Mouse (Mus musculus) embryonic facial prominence, embryonic 14.5 days (tissue): ENCODE measurements around the gene Abcf3. TPM values are rescaled to one million over a fixed set of nuclear protein-coding genes. Genes with fewer than 3 reads are reported as not detected.

ENCODE experiments used
- ATAC-seq: fragments of 200-750 bp; cut with Nextera tagmentation; 2 replicates; pipeline ENCODE4 v1.8.0; 2017; ENCODE audit warnings: low read depth, moderate number of reproducible peaks, moderate TSS enrichment
- DNase-seq: peaks from one replicate; pipeline ENCODE4 v3.0.0-alpha.2; 2015; ENCODE audit warnings: low spot score
- H3K27ac ChIP-seq: fragments of 300-500 bp; sonication (generic); replicated peaks from 2 replicates; pipeline ENCODE4 v1.5.1; 2014; ENCODE audit warnings: low read depth, mild to moderate bottlenecking, low read length, moderate library complexity
- H3K27me3 ChIP-seq: fragments of 300-500 bp; sonication (generic); replicated peaks from 2 replicates; pipeline ENCODE4 v1.6.1; 2014; ENCODE audit warnings: low read length; ENCODE audit not compliant: control insufficient read depth, insufficient read depth
- H3K36me3 ChIP-seq: fragments of 300-500 bp; sonication (generic); 2 replicates; pipeline ENCODE4 v1.6.1; 2014; ENCODE audit warnings: low read length, mixed read lengths; ENCODE audit not compliant: control insufficient read depth, insufficient read depth
- H3K4me1 ChIP-seq: fragments of 300-500 bp; sonication (generic); 2 replicates; pipeline ENCODE4 v1.6.1; 2014; ENCODE audit warnings: antibody characterized with exemption, low read length; ENCODE audit not compliant: control insufficient read depth, insufficient read depth
- H3K4me2 ChIP-seq: fragments of 300-500 bp; sonication (generic); 2 replicates; pipeline ENCODE4 v1.6.1; 2014; ENCODE audit warnings: low read depth, mild to moderate bottlenecking, low read length, moderate library complexity, mixed read lengths
- H3K4me3 ChIP-seq: fragments of 300-500 bp; sonication (generic); 2 replicates; pipeline ENCODE4 v1.5.1; 2014; ENCODE audit warnings: low read depth, mild to moderate bottlenecking, low read length
- H3K9ac ChIP-seq: fragments of 300-500 bp; sonication (generic); 2 replicates; pipeline ENCODE4 v1.6.1; 2014; ENCODE audit warnings: low read depth, mild to moderate bottlenecking, low read length, moderate library complexity, mixed read lengths
- H3K9me3 ChIP-seq: fragments of 300-500 bp; sonication (generic); 2 replicates; pipeline ENCODE4 v1.6.1; 2016; ENCODE audit warnings: low read length; ENCODE audit not compliant: control insufficient read depth
- WGBS: fragments of 180-500 bp; shearing (Covaris S2); extraction: QIAGEN DNeasy Blood & Tissue Kit; methylation state at CpG from one replicate; pipeline ENCODE4 v1.1.7; 2014; 5-methylcytosine and 5-hydroxymethylcytosine counted together
- polyA plus RNA-seq: library from polyadenylated mRNA; unstranded; fragments of >200 nt; fragmentation: Nextera tagmentation; extraction: Ambion mirVana; gene quantifications from 2 replicates; pipeline ENCODE4 v1.2.1, GENCODE M21; 2014

Abcf3 gene
- polyA plus RNA-seq, 1 experiment from 2014 or later = 54.2 TPM

DNA sequence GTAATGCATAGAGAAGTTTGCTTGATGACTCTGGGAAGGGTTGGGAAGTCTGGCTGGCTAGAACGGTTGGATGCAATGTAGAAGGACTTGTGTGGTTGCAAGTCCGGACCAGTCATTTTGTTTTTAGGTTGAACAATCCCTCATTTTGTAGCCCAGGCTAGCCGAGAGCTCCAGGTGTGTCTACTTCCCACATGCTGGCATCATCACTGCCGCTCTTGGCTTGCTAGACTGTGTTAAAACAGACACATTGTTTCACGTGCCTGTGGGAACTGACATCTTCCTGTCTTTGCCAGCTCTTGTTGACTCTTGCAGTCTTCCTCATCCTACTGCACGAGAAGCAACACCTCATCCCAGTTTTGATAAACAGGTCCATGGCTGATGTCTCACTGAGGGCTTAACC, 6.6 kb downstream of the Abcf3 start:
- 88% methylated on average over 6 of the region's 6 CpGs for WGBS

DNA sequence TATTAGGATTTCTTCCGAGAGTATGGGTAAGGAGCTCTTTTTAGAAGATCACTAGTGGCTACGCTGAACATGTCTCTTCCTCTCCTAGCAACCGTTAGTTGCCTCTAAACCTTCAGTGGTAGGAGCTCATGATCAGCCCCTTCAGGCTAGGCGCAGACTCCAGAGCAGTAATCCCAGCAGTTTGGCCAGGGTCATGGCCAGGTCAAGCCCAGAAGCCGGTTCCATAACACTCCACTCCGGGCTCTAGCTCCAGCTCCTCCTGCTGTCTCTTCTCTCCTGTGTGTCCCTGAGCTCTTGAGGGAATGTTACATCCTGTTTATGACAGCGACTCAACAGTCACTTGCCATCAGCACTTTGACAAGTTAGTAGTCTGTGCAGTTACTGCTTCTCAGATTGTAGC, 9.0 kb downstream of the Abcf3 start:
- Histone ChIP-seq H3K4me3 (no peak overlapping the region), H3K27me3 (no peaks in the 10 kb centered on the region), H3K36me3 (peaks cover 97% of the 10 kb centered on the region), H3K27ac (no peak overlapping the region), H3K4me1 (no peaks in the 10 kb centered on the region), H3K9ac (no peak overlapping the region), H3K4me2 (no peak overlapping the region), H3K9me3 (no peaks in the 10 kb centered on the region)
- no peak for ATAC-seq
- 79% methylated on average over 7 of the region's 7 CpGs for WGBS
- no peak for DNase-seq

More for the DNA sequence above, 6.6 kb downstream of the Abcf3 start:
- H3K27ac ChIP-seq = no peak overlapping the region
- no peak for ATAC-seq
- no peaks in the 10 kb centered on the region for H3K27me3 ChIP-seq
- no peak overlapping the region for H3K4me3 ChIP-seq
- H3K9me3 ChIP-seq = no peaks in the 10 kb centered on the region
- peaks cover 95% of the 10 kb centered on the region for H3K36me3 ChIP-seq
- H3K9ac ChIP-seq = no peak overlapping the region
- H3K4me2 ChIP-seq = no peak overlapping the region
- H3K4me1 ChIP-seq = no peaks in the 10 kb centered on the region
- no peak for DNase-seq

DNA sequence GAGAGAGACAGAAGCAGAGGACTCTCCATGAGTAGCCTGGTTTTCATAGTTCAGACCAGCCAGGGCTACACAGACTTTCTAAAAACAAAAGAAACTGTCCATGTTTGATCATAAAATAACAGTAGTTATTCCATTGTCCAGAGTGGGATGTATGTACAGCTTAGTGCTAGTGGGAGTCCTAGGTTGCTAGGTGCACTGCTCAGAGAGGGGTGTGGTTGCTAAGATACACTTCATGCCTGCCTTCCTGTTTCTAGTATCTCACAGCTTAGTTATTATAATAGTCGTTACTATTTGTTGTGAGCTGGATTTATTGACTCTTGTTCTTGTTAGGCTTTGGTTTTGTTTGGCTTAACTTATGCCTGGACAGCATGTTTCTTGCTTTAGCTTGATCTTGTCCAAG, 16.7 kb downstream of the Abcf3 start:
- DNase-seq (no peak), ATAC-seq (no peak)
- Histone ChIP-seq H3K36me3 (peaks cover 27% of the 10 kb centered on the region), H3K27ac (no peak overlapping the region), H3K9ac (no peak overlapping the region), H3K4me1 (no peaks in the 10 kb centered on the region), H3K9me3 (no peaks in the 10 kb centered on the region), H3K4me3 (no peak overlapping the region), H3K4me2 (no peak overlapping the region), H3K27me3 (no peaks in the 10 kb centered on the region)
- 72% methylated on average over 1 of the region's 1 CpGs for WGBS

DNA sequence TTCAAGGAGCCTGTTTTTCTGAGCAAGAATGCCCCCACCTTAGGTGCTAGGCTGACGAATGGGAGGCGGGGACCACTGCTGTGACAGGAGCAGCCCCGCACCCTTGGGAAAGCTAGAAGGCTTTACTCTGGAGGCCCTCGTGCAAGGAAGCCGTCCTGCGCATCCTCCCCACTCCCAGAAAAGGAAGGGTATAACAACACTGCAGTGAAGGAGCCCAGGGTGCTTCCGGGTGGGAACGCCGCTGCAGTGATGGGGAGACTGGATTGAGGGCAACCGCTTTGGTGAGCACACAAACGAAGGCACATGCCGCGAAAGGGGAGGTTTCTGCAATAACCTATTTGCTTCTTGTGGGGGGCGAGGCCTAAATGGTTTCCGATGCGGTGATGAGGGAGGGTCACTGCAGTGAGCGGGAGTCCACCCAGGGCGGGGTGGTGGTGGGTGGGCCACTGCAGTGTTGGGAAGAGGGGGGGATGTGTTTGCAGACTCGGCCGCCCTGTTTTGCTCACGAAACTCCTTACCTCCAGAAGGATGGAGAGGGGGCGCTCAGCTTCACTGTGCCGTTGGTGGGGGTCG, 41.1 kb downstream of the Abcf3 start, which contains the start of gene Vwa5b2:
TSS of gene Vwa5b2 (plus strand) at position 106 of the 573 bp plus-strand sequence.
- Histone ChIP-seq H3K27ac (no peak within 1 kb of the TSS), H3K4me1 (no peaks in the 10 kb centered on the region), H3K36me3 (no peaks in the 10 kb centered on the region), H3K4me2 (peak within 1 kb of the TSS; percentile 79), H3K27me3 (peaks cover 62% of the 10 kb centered on the region), H3K9me3 (no peaks in the 10 kb centered on the region), H3K9ac (peak within 1 kb of the TSS; percentile 56), H3K4me3 (peak within 1 kb of the TSS; percentile 54)
- under 1% methylated on average over 22 of the region's 24 CpGs for WGBS
- peak; percentile 63 for ATAC-seq
- DNase-seq = peak; percentile 25

DNA sequence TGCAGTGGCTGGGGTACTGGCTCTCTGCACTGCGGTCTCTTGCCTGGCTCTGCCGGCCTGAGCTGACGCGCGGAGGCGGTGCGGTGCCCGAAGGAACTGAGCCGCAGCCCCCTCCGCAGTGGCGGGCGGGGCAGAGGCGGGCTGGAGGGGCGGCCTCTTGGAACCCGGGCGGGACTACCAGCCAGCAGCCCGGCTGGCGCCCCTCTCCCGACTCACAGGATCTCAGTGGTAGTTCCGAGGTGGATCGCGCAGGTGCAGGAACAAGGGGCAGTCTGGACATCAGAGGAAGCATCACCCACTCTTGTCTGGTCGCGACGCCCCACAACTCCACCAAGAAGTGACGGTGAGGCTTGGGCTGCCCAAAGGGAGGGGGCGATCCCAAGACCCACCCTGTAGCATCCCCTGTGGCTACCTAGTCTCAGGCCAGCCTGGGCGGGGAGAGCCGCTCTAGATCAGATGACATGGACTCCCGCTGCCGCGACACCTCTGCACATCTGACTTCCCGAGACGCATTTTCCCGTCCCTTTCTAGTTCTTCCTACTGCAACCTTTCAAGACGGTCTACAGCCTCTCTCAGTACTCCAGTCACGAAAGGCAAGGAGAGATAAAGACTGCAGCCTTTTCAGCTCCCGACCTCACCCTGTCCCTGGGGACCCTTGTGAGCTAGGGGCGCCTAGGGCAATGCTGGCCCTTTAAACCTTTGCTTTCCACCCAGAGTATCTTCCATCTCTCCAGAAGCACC, 41.7 kb downstream of the Abcf3 start:
- Histone ChIP-seq H3K4me3 (peak overlapping the region; percentile 54), H3K9ac (peak overlapping the region; percentile 56), H3K27ac (no peak overlapping the region), H3K9me3 (no peaks in the 10 kb centered on the region), H3K27me3 (peaks cover 63% of the 10 kb centered on the region), H3K4me2 (peak overlapping the region; percentile 79), H3K36me3 (no peaks in the 10 kb centered on the region), H3K4me1 (no peaks in the 10 kb centered on the region)
- DNase-seq = peak; percentile 62
- under 1% methylated on average over 20 of the region's 39 CpGs for WGBS
- ATAC-seq = peak; percentile 87

DNA sequence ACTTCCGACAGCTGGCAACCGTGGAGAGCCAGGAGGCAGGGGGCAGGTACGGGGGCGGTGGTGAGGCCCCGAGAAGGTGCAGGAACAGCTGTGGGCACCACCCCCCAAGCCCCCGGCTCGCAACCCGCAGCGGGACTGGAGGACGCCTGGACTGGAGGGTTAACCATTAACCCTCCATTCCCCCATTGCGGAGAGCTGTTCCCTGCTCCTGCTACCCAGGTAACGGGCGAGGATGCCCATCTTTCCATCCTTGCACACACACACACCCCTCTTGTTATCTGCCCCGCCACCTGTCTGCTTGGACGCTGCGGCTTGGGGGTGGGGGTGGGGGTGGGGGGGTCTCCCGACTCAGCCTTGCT, 42.3 kb downstream of the Abcf3 start:
- Histone ChIP-seq H3K4me3 (peak overlapping the region; percentile 54), H3K4me1 (no peaks in the 10 kb centered on the region), H3K9me3 (no peaks in the 10 kb centered on the region), H3K27me3 (peaks cover 63% of the 10 kb centered on the region), H3K4me2 (peak overlapping the region; percentile 79), H3K9ac (no peak overlapping the region), H3K27ac (no peak overlapping the region), H3K36me3 (no peaks in the 10 kb centered on the region)
- no peak for DNase-seq
- peak; percentile 16; the same call in 1 of the 2 replicates for ATAC-seq
- WGBS = 2% methylated on average over 16 of the region's 17 CpGs

DNA sequence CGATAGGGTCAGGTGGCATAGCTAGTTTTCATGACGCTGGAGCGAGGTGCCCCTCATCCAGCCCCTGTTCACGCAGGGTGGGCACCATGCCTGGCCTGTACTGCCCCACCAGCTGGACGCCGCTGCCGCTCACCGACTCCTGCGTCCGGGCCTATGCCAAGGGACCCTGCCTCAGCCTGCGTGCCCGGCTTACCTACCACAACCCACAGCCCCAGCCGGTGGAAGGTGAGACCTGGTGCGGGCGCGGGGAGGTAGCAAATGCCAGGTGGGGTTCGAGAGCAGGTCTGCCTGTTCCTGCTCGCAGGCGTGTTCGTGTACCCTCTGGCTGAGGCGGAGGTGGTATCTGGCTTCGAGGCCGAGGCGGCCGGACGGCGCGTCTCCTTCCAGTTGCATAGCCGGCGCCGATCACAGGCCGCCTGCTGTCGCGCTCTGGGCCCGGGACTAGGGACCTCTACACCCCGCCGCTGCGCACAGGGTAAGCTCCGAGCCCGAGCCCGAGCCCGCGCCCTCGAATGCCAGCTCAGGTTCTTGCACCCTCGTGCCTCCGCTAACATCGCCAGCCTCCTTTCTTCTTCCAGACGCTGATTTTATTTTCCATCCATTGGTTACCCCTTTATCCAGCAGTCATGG, 42.8 kb downstream of the Abcf3 start:
- H3K27ac ChIP-seq = no peak overlapping the region
- peak overlapping the region; percentile 79 for H3K4me2 ChIP-seq
- H3K27me3 ChIP-seq = peaks cover 63% of the 10 kb centered on the region
- H3K9ac ChIP-seq = no peak overlapping the region
- DNase-seq = no peak
- WGBS = 5% methylated on average over 27 of the region's 48 CpGs
- no peaks in the 10 kb centered on the region for H3K9me3 ChIP-seq
- no peaks in the 10 kb centered on the region for H3K36me3 ChIP-seq
- H3K4me3 ChIP-seq = peak overlapping the region; percentile 54
- H3K4me1 ChIP-seq = no peaks in the 10 kb centered on the region
- no peak; the same call in 1 of the 2 replicates for ATAC-seq

DNA sequence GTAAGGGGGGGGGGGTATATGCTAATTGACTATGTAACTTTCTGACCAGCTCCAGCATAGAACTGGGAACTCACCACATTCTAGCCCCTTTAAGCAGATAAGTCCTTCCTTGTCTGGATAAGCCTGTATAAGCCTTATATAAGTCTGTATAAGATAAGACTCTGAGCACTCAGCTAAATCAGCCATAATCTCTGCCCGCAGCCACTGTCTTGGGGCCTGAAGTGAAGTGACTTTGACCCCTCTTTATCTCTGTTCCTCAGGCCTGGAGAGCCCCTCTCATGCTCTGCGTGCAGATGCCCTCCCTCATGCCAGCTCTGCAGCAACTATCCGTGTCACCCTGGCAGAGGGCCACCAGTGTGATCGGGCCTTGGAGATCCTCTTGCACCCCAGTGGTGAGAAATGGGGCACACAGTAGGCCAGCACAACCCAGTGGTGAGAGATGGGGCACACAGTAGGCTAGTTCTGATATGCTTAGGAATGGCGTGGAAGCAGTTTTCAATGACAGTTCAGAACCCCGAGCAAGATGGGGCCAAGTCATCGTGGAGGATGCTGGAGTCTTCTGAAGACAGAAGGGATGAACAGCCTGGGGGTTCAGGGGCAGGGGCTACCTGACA, 46.8 kb downstream of the Abcf3 start:
- WGBS = 73% methylated on average over 7 of the region's 7 CpGs
- DNase-seq = no peak

More for the DNA sequence above, 46.8 kb downstream of the Abcf3 start:
- Histone ChIP-seq H3K36me3 (no peaks in the 10 kb centered on the region), H3K27ac (no peak overlapping the region), H3K9ac (no peak overlapping the region), H3K4me3 (no peak overlapping the region), H3K9me3 (no peaks in the 10 kb centered on the region), H3K27me3 (peaks cover 39% of the 10 kb centered on the region), H3K4me2 (no peak overlapping the region), H3K4me1 (no peaks in the 10 kb centered on the region)
- ATAC-seq = no peak
